Mouse (Mus musculus) cerebellum, adult 2 months (tissue): ENCODE measurements around the gene Bola1. TPM values are rescaled to one million over a fixed set of nuclear protein-coding genes. Genes with fewer than 3 reads are reported as not detected.

ENCODE experiments used
- DNase-seq, 2 experiments: peaks; one replicate each; pipeline ENCODE4 v3.0.0; 2021
- H3K27ac ChIP-seq: fragments of 200-500 bp; 2 replicates; pipeline ENCODE4 v1.5.1; 2012; ENCODE audit warnings: low read length, control low read depth, inconsistent platforms; ENCODE audit not compliant: insufficient read depth
- H3K27me3 ChIP-seq: fragments of 200-500 bp; 2 replicates; pipeline ENCODE4 v1.6.1; 2012; ENCODE audit warnings: inconsistent platforms, mild to moderate bottlenecking, low read length, moderate library complexity; ENCODE audit not compliant: control insufficient read depth, insufficient read depth
- H3K4me1 ChIP-seq: fragments of 200-500 bp; 2 replicates; pipeline ENCODE4 v1.6.1; 2011; ENCODE audit warnings: low read length; ENCODE audit not compliant: control insufficient read depth, insufficient read depth
- H3K4me3 ChIP-seq: fragments of 200-500 bp; replicated peaks from 2 replicates; pipeline ENCODE3; 2011; ENCODE audit warnings: mild to moderate bottlenecking, low read depth, low read length, control low read depth; ENCODE audit not compliant: insufficient read depth
- CTCF ChIP-seq: fragments of 200-500 bp; IDR thresholded peaks from 2 replicates; pipeline ENCODE4 v1.5.1; 2011; ENCODE audit warnings: low read depth, mild to moderate bottlenecking, control low read depth, low read length, moderate library complexity, borderline replicate concordance; ENCODE audit not compliant: insufficient read depth
- POLR2A ChIP-seq: fragments of 200-500 bp; IDR thresholded peaks from 2 replicates; pipeline ENCODE4 v1.6.1; 2011; ENCODE audit warnings: low read length, control low read depth, borderline replicate concordance; ENCODE audit not compliant: insufficient read depth
- WGBS: fragments of 180-500 bp; shearing (Covaris S2); methylation state at CpG from one replicate; pipeline ENCODE4 v1.1.7; 2018; 5-methylcytosine and 5-hydroxymethylcytosine counted together
- polyA plus RNA-seq: library from polyadenylated mRNA; depleted of rRNA; stranded (reverse); fragments of >200 nt; gene quantifications from 2 replicates; pipeline ENCODE4 v1.2.3, GENCODE M21; 2012

Gene Bola1
- polyA plus RNA-seq, 1 experiment, result 47.0 TPM

DNA sequence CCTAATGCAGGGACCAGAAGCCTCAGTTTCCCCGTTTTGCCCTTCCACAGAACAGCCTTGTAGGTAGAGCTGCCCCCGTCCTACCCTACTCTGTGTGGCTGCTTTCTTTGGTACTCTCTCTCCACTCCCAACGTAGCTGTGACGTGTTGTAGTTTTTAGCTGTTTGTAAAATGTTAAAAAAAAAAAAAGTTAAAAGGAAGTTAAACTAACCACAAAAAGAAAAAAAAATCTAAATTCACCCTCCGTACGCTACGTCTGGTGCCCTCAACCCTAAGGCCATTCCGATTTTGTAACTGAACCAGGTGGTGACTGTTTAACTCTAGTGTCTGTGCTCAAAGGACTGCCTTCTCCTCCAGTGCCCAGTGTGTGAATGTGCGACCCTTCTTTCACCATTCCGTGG lies 24.5 kb downstream of the Bola1 start:
- TF ChIP-seq CTCF (no peak), POLR2A (no peak)
- no peak overlapping the region for H3K4me3 ChIP-seq
- H3K27ac ChIP-seq, result no peak overlapping the region
- no peaks in the 10 kb centered on the region; the same call in 1 of the 2 replicates for H3K4me1 ChIP-seq
- WGBS, result 86% methylated on average over 10 of the region's 10 CpGs
- no peak for DNase-seq
- no peaks in the 10 kb centered on the region for H3K27me3 ChIP-seq

DNA sequence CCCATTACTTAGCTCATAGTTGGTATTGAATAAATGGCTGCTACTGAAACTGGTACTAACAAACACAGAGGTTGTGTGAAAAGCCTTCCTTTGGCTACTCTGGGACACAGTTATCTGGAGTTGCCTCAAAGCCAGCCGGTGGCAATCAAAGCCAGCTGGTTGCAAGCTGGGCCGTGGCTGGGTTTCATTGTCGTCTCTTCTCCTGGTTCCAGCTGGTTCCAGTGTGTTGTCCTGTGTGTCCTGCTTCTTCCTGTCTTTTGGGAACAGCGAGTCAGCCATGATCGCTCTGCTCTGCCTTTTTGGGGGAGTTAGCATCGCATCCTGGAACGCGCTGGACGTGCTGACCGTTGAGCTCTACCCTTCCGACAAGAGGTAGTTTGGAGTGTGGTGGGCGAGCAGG lies 26.5 kb downstream of the Bola1 start:
- Histone ChIP-seq H3K4me1 (no peaks in the 10 kb centered on the region; the same call in 1 of the 2 replicates), H3K27me3 (no peaks in the 10 kb centered on the region), H3K27ac (no peak overlapping the region), H3K4me3 (no peak overlapping the region)
- TF ChIP-seq POLR2A (no peak), CTCF (no peak)
- 56% methylated on average over 12 of the region's 12 CpGs for WGBS
- no peak for DNase-seq

DNA sequence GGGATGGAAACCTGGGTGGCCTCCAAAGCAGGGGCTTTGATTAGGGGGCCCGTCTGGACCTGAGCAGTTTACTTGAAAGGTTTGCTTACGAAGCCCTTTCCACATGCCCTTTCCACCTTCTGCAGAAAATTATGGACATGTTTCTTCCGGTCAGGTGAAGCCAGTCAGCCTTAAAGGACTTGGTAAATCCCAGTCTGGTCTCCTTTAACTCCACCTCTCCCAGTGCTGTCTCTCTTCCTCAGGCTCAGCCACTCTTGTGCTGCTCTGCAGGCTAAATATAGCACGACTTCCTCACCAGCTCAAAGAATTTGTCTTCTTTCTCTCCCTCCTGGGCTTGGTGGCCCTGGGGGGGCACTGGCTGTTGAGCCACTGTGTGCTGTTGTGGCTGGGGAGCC lies 37.1 kb downstream of the Bola1 start:
- H3K27me3 ChIP-seq, result no peaks in the 10 kb centered on the region
- H3K4me1 ChIP-seq, result peaks cover 37% of the 10 kb centered on the region
- peak overlapping the region; percentile 65 for H3K4me3 ChIP-seq
- WGBS, result 5% methylated on average over 4 of the region's 4 CpGs
- peak; percentile 55 to 58 for DNase-seq
- no peak for TF ChIP-seq POLR2A
- H3K27ac ChIP-seq, result peak overlapping the region; percentile 86

DNA sequence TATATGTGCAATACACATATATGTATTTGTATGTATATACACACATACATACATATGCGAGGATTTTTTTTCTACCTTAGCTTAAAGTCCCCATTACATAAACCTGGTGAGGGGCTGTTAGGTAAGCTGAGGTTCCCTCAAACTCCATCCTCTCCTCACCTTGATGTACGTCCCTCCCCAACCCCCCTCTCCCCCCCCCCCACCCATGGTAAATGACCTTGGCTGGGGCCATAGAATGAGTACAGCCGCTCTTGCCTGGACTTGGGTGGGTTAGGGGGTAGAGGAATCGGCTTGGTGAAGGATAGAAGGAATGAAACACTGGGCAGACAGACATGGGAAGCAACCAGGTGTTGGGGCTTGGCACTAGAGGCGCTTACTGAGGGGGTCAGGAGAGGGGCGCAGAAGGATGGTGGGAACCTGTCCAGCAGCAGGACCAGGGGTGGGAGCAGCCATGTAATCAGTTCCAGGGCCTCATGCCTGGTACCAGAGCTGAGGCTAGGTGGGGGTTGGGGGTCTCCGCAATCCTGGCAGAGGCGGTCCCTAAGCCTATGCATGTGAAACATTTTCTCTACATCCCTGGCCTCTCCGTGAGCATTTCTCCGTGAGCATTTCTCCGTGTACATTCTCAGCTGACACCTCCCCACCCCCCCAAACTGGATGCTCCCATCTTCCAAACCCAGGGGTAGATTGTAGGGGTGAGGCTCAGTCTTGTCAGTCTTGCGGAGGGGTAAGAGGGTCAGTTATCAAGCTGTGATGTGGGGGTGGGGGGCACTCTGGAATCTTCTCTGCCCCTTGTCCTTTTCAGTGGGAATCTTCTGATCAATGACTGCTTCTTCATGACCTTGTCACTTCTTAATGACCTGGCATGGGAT lies 37.8 kb downstream of the Bola1 start:
- TF ChIP-seq CTCF (no peak), POLR2A (peak; percentile 17; the same call in 1 of the 2 replicates)
- Histone ChIP-seq H3K27me3 (no peaks in the 10 kb centered on the region), H3K27ac (peak overlapping the region; percentile 86), H3K4me1 (peaks cover 37% of the 10 kb centered on the region), H3K4me3 (peak overlapping the region; percentile 65)
- 7% methylated on average over 12 of the region's 12 CpGs for WGBS
- DNase-seq, result peak; percentile 60 to 63

DNA sequence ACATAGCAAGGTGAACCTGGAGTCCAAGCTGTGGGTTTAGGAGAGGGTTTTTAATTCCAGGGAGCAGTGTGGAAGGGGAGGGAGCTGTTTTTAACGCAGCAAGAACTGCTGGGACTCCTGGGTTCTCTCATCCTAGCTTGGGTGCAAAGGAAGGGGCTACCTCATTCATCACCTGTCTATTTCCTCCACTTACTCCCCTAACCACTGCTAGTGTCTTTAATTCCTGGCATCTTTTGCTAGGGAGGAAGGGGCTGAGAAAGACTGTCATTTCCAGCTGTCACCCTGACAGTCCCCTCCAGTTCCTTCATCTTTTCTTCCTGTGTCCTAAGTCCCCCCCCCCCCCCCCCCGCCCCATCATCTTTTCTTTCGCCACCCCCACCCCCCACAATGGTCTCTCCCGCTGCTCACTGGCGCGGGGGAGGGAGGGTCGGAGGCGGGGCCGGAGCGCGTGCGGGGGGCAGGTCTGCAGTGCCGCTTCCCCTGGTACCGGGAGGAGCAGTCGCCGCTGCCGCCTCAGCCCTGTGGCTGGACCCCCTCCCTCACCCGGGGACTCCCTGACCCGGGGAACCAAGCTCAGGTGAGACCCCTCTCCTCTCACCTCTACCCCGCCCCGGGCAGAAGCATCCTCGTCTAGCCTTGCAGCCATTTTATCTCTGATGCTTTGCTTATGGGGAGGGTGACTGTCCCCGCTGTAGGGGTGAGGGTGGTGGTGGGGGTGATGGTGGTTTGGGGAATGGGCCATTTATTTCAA lies 38.6 kb downstream of the Bola1 start, which contains the start of gene Sv2a:
Gene Sv2a (plus strand): TSS at position 425 of the 751 bp plus-strand sequence.
- peak; percentile 80 for TF ChIP-seq POLR2A
- TF ChIP-seq CTCF, result no peak
- WGBS, result under 1% methylated on average over 19 of the region's 23 CpGs
- peak within 1 kb of the TSS; percentile 65 for H3K4me3 ChIP-seq
- no peaks in the 10 kb centered on the region for H3K27me3 ChIP-seq
- DNase-seq, result peak; percentile 85 to 87
- H3K4me1 ChIP-seq, result peaks cover 33% of the 10 kb centered on the region
- H3K27ac ChIP-seq, result peak within 1 kb of the TSS; percentile 86

DNA sequence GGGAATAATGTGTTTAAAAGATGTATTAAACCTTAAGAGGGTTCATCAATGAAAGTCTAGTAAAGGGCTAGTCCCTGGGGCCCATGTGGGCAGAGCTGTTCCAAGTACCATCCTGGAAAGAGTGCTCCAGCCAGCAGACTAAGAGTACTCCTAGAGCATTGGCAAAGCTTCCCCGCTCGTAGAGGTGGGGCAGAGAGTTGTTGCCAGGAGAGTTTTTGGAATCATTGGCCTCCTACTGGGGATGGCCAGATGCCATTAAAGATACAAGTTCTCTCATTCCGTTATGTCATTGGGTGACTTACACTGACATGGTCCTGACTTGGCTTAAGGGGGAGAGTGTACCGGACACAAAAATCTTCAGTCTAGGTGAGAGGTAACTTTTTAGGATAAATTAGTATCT lies 40.0 kb downstream of the Bola1 start:
- WGBS, result 14% methylated on average over 4 of the region's 4 CpGs
- H3K27ac ChIP-seq, result no peak overlapping the region
- TF ChIP-seq POLR2A (no peak), CTCF (no peak)
- no peak overlapping the region for H3K4me3 ChIP-seq
- peaks cover 21% of the 10 kb centered on the region for H3K4me1 ChIP-seq
- peak; percentile 56 to 73 for DNase-seq
- no peaks in the 10 kb centered on the region for H3K27me3 ChIP-seq

DNA sequence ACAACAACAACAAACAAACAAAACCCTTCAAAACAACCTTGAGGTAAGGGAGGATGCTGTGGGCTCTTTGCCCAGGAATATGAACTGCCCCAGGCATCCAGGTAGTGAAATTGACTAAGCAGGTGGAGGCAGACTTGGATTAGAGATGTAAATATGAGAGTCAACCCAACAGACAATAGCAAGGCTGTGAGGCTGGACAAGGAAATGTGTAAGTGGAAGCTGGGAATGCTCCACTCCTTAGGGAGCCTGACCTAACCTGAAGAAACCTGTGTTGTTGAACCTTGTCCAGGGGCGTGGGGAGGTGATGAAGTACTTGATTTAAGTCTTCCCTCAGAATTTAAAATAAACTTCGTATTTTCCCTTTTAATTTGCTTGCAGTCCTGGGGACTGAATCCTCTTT lies 40.6 kb downstream of the Bola1 start:
- 78% methylated on average over 2 of the region's 2 CpGs for WGBS
- DNase-seq, result no peak
- H3K27me3 ChIP-seq, result no peaks in the 10 kb centered on the region
- H3K27ac ChIP-seq, result no peak overlapping the region
- no peak overlapping the region for H3K4me3 ChIP-seq
- H3K4me1 ChIP-seq, result peaks cover 19% of the 10 kb centered on the region
- TF ChIP-seq CTCF (no peak), POLR2A (no peak)

DNA sequence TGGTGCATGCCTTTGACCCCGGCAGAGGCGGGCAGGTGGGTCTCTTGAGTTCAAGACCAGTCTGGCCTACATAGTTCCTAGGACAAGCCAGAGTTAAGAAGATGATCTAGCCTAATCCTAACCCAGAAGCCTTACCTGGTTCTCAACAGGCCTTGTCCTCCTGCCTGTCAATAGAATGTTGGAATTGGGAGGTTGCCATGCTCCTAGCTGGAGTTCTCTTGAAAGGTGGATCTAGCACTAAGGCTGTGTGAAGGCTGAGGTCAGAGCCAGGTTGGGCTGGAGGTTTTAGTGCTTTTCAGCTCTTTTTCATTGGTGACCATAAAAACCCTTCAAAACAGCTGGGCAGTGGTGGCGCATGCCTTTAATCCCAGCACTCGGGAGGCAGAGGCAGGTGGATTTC lies 41.1 kb downstream of the Bola1 start:
- DNase-seq, result no peak
- no peak overlapping the region for H3K27ac ChIP-seq
- no peak overlapping the region for H3K4me3 ChIP-seq
- no peak for TF ChIP-seq POLR2A
- no peak for TF ChIP-seq CTCF
- no peaks in the 10 kb centered on the region for H3K27me3 ChIP-seq
- H3K4me1 ChIP-seq, result peaks cover 16% of the 10 kb centered on the region
- WGBS, result 94% methylated on average over 4 of the region's 4 CpGs
